Mouse (Mus musculus): ENCODE measurements at regions not wholly inside any gene's neighbourhood (a gene's known extent, or its start where the extent isn't known, plus 50 kb on each side); places are given as distances from the start of the nearest gene placed in this dataset.

DNA sequence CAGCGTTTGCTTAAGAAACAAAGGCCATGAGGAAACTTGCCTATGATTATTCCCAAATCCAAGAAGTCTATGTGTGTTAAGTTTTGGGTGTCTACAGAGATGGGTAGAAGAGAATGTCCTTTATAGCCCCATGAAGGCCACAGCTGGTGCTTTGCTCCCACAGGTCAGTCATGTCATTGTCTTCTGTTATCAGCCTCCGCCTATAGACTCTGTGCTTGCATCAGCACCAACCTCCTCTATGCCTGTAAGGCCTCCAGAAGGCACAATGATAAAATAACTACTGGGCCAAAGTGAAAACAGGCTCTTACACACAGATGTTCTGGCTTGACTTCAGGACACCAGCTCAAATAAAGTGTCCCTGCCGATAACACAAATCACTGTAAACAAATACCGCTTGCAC, 333.8 kb upstream of the BC052040 start:
- TF ChIP-seq CTCF (IDR thresholded peaks at IDR 0.05; ENCODE audit: borderline replicate concordance, extremely low read depth, insufficient read depth, insufficient read length) (no peak), POLR2A (IDR thresholded peaks at IDR 0.05; ENCODE audit: borderline replicate concordance, extremely low read depth, insufficient read depth, insufficient read length, poor library complexity, severe bottlenecking) (no peak)

Measured in brain, embryonic 14.5 days (tissue).